Mouse (Mus musculus) layer of hippocampus, postnatal 36 days (tissue): Measurements from ENCODE around the gene Sh3yl1. TPM values are rescaled to one million over a fixed set of nuclear protein-coding genes. Genes with fewer than 3 reads are reported as not detected.

Source experiments
- DNase-seq, 2 experiments: peaks; one replicate each; pipeline ENCODE4 v3.0.0; 2022
- total RNA-seq, 2 experiments: library from RNA; stranded (reverse); gene quantifications; 2 replicates each; pipeline ENCODE4 v1.2.3; 2021

Sh3yl1 gene
- 10 to 100 TPM; 12.6 to 13.0 TPM for total RNA-seq

GRCm38 (mm10) chr12:30911261-30912047, at the start of gene Sh3yl1, which contains the start of gene Acp1:
TSS of gene Sh3yl1 (plus strand) at chr12:30911668.
TSS of gene Acp1 (minus strand) at chr12:30911589.
- peak; percentile 95 for DNase-seq

GRCm38 (mm10) chr12:30864347-30864746, 47.1 kb upstream of the Sh3yl1 start:
- no peak for DNase-seq

GRCm38 (mm10) chr12:30865781-30866180, 45.7 kb upstream of the Sh3yl1 start:
- DNase-seq, result no peak

GRCm38 (mm10) chr12:30879447-30879846, 32.0 kb upstream of the Sh3yl1 start:
- no peak for DNase-seq

- no peak for DNase-seq
Observed at GRCm38 (mm10) chr12:30883592-30883985, 27.9 kb upstream of the Sh3yl1 start.

GRCm38 (mm10) chr12:30883986-30884621, 27.4 kb upstream of the Sh3yl1 start, which contains the start of gene Alkal2:
TSS of gene Alkal2 (plus strand) at chr12:30884322.
- DNase-seq, result peak in 1 of 2 experiments; percentile 19

GRCm38 (mm10) chr12:30884622-30885230, 26.7 kb upstream of the Sh3yl1 start:
- no peak for DNase-seq

- no peak for DNase-seq
Observed at GRCm38 (mm10) chr12:30885891-30886290, 25.6 kb upstream of the Sh3yl1 start.

- DNase-seq, result no peak
Observed at GRCm38 (mm10) chr12:30888003-30888402, 23.5 kb upstream of the Sh3yl1 start.

GRCm38 (mm10) chr12:30890067-30890466, 21.4 kb upstream of the Sh3yl1 start:
- DNase-seq, result peak; percentile 24 to 34

- DNase-seq, result no peak
Observed at GRCm38 (mm10) chr12:30891438-30891837, 20.0 kb upstream of the Sh3yl1 start.

- DNase-seq, result no peak
Observed at GRCm38 (mm10) chr12:30897039-30897438, 14.4 kb upstream of the Sh3yl1 start.

- DNase-seq, result no peak
Observed at GRCm38 (mm10) chr12:30908658-30909057, 2.8 kb upstream of the Sh3yl1 start.

GRCm38 (mm10) chr12:30909881-30910280, 1.6 kb upstream of the Sh3yl1 start:
- no peak for DNase-seq

GRCm38 (mm10) chr12:30910860-30911259, 608 bp upstream of the Sh3yl1 start:
- DNase-seq, result no peak

- DNase-seq, result peak; percentile 34 to 47
Observed at GRCm38 (mm10) chr12:30912048-30912381, 547 bp downstream of the Sh3yl1 start.

- DNase-seq, result no peak
Observed at GRCm38 (mm10) chr12:30912840-30913239, 1.4 kb downstream of the Sh3yl1 start.

GRCm38 (mm10) chr12:30922401-30922800, 10.9 kb downstream of the Sh3yl1 start:
- no peak for DNase-seq

- DNase-seq, result no peak
Observed at GRCm38 (mm10) chr12:30928182-30928581, 16.7 kb downstream of the Sh3yl1 start.

GRCm38 (mm10) chr12:30933299-30933698, 21.8 kb downstream of the Sh3yl1 start:
- DNase-seq, result no peak

- no peak for DNase-seq
Observed at GRCm38 (mm10) chr12:30936899-30937298, 25.4 kb downstream of the Sh3yl1 start.

GRCm38 (mm10) chr12:30943057-30943986, 31.9 kb downstream of the Sh3yl1 start:
- no peak for DNase-seq
